ENCODE assay signal across 8 mouse cellular contexts in the genomic region with DNA sequence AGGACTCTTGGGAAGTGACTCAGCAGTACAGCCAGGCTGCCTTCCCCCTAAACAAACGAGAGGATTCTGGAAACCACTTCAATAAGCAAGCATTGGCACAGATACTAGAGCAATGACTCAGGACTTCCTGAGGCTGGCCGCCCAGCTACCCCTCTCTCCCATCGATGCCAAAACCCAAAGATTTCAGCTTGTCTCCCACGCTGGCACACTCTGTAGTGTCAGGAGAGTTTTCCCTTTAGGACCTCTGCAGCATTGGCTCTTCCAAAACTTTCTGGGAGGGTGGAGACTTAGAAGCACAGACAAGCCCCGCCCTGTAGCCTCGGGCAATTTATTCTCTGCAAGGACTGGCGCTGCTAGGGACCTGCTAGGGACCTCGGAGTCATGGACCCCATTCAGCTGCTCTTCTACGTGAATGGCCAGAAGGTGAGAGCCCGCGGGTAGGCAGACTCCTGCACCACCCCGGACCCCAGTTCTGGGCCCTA. TPM values are rescaled to one million over a fixed set of nuclear protein-coding genes. Genes with fewer than 3 reads are reported as not detected.
A peak's percentile ranks its signal among the peaks of the same experiment; 100 is the strongest.
DNase-seq lines count a peak whose midpoint lies in the region; ATAC-seq and TF ChIP-seq lines count a peak whose summit lies in the region.

A gene (plus strand): TSS at position 296 of the 482 bp plus-strand sequence.

- peak within 1 kb of the TSS; percentile 72 for H3K27ac ChIP-seq in brown adipose tissue, adult 24 weeks (replicated peaks; ENCODE audit: low read depth, low read length)
- peak within 1 kb of the TSS; percentile 80 for H3K27ac ChIP-seq in heart, embryonic 13.5 days (replicated peaks)
- no peak within 1 kb of the TSS for H3K27ac ChIP-seq in kidney, postnatal 0 days
- no peak within 1 kb of the TSS; the same call in 1 of the 2 replicates for H3K27ac ChIP-seq in liver, embryonic 13.5 days
- no peak within 1 kb of the TSS for H3K27ac ChIP-seq in neural tube, embryonic 11.5 days (ENCODE audit: low read depth, low read length)

- ATAC-seq in erythroid progenitor cell, adult 5-6 weeks (replicated peaks; ENCODE audit: low FRiP score, poor library complexity, severe bottlenecking): peak; percentile 53; the same call in 1 of the 2 replicates
- ATAC-seq in heart, embryonic 13.5 days (ENCODE audit: extremely low read depth, insufficient number of reproducible peaks, low FRiP score, low TSS enrichment): 0 out of 2 replicates have a peak, but pooled peaks have one; percentile 42
- peak; percentile 79 for ATAC-seq in kidney, postnatal 0 days (replicated peaks; ENCODE audit: low FRiP score, low read depth)
- peak; percentile 66 for ATAC-seq in liver, embryonic 13.5 days (ENCODE audit: low read depth)
- ATAC-seq in neural tube, embryonic 11.5 days (ENCODE audit: insufficient read depth, low FRiP score, low TSS enrichment): no peak

- H3K4me2 ChIP-seq in heart, embryonic 13.5 days: peak within 1 kb of the TSS; percentile 75
- H3K4me2 ChIP-seq in kidney, postnatal 0 days (ENCODE audit: low read length): peak within 1 kb of the TSS; percentile 55
- H3K4me2 ChIP-seq in liver, embryonic 13.5 days: peak within 1 kb of the TSS; percentile 72
- H3K4me2 ChIP-seq in neural tube, embryonic 11.5 days (ENCODE audit: low read depth): peak within 1 kb of the TSS; percentile 9

- no peaks in the 10 kb centered on the region; the same call in 1 of the 2 replicates for H3K27me3 ChIP-seq in heart, embryonic 13.5 days (replicated peaks)
- no peaks in the 10 kb centered on the region for H3K27me3 ChIP-seq in kidney, postnatal 0 days (ENCODE audit: insufficient read depth, low read length)
- no peaks in the 10 kb centered on the region for H3K27me3 ChIP-seq in liver, embryonic 13.5 days
- H3K27me3 ChIP-seq in neural tube, embryonic 11.5 days (ENCODE audit: control insufficient read depth, insufficient read depth, low read length): no peaks in the 10 kb centered on the region

- TF ChIP-seq CTCF in kidney, postnatal 0 days (IDR thresholded peaks at IDR 0.05; ENCODE audit: low read depth): no peak

- 7% methylated on average over 12 of the region's 12 CpGs for WGBS in heart, embryonic 13.5 days
- WGBS in kidney, postnatal 0 days: 10% methylated on average over 12 of the region's 12 CpGs
- WGBS in liver, embryonic 13.5 days (ENCODE audit: insufficient replicate concordance): 3% methylated on average over 12 of the region's 12 CpGs
- WGBS in neural tube, embryonic 11.5 days: 17% methylated on average over 12 of the region's 12 CpGs

- H3K36me3 ChIP-seq in heart, embryonic 13.5 days: peaks cover 13% of the 10 kb centered on the region
- H3K36me3 ChIP-seq in kidney, postnatal 0 days (ENCODE audit: insufficient read depth, low read length): no peaks in the 10 kb centered on the region; the same call in 1 of the 2 replicates
- H3K36me3 ChIP-seq in liver, embryonic 13.5 days: peaks cover 6% of the 10 kb centered on the region
- H3K36me3 ChIP-seq in neural tube, embryonic 11.5 days (ENCODE audit: control insufficient read depth, insufficient read depth, low read length): no peaks in the 10 kb centered on the region

- peak within 1 kb of the TSS; percentile 71 for H3K9ac ChIP-seq in heart, embryonic 13.5 days
- no peak within 1 kb of the TSS for H3K9ac ChIP-seq in kidney, postnatal 0 days (ENCODE audit: low read depth, low read length)
- H3K9ac ChIP-seq in liver, embryonic 13.5 days: peak within 1 kb of the TSS; percentile 33; the same call in 1 of the 2 replicates
- H3K9ac ChIP-seq in neural tube, embryonic 11.5 days (ENCODE audit: low read length): 0 out of 2 replicates have a peak within 1 kb of the TSS, but pooled peaks have one; percentile 3

- peak; percentile 72 for DNase-seq in MEL-GATA-1-ER (ENCODE audit: extremely low read depth, low read depth)
- peak; percentile 66 for DNase-seq in kidney, postnatal 0 days (ENCODE audit: low spot score)
- DNase-seq in liver, embryonic 13.5 days: peak; percentile 38
- peak; percentile 16 for DNase-seq in neural tube, embryonic 11.5 days (ENCODE audit: low spot score)
- no peak for DNase-seq in spleen, adult 18-20 months

- peak within 1 kb of the TSS; percentile 74 for H3K4me3 ChIP-seq in brown adipose tissue, adult 24 weeks (ENCODE audit: insufficient read depth, low read depth, low read length)
- H3K4me3 ChIP-seq in heart, embryonic 13.5 days: peak within 1 kb of the TSS; percentile 46
- peak within 1 kb of the TSS; percentile 27 for H3K4me3 ChIP-seq in kidney, postnatal 0 days (replicated peaks; ENCODE audit: low read depth, low read length)
- peak within 1 kb of the TSS; percentile 46 for H3K4me3 ChIP-seq in liver, embryonic 13.5 days (replicated peaks)
- H3K4me3 ChIP-seq in neural tube, embryonic 11.5 days (ENCODE audit: low read depth, low read length): no peak within 1 kb of the TSS

- H3K9me3 ChIP-seq in heart, embryonic 13.5 days: no peaks in the 10 kb centered on the region
- H3K9me3 ChIP-seq in kidney, postnatal 0 days (replicated peaks; ENCODE audit: low read length): no peaks in the 10 kb centered on the region
- no peaks in the 10 kb centered on the region for H3K9me3 ChIP-seq in liver, embryonic 13.5 days (replicated peaks)
- no peaks in the 10 kb centered on the region for H3K9me3 ChIP-seq in neural tube, embryonic 11.5 days (ENCODE audit: control insufficient read depth, low read length)

- H3K4me1 ChIP-seq in brown adipose tissue, adult 24 weeks (ENCODE audit: control insufficient read depth, insufficient read depth, insufficient read length, low read length): peaks cover 11% of the 10 kb centered on the region; the same call in 1 of the 2 replicates
- peaks cover 41% of the 10 kb centered on the region for H3K4me1 ChIP-seq in heart, embryonic 13.5 days
- H3K4me1 ChIP-seq in kidney, postnatal 0 days (replicated peaks; ENCODE audit: insufficient read depth, low read length): no peaks in the 10 kb centered on the region
- peaks cover 43% of the 10 kb centered on the region for H3K4me1 ChIP-seq in liver, embryonic 13.5 days (replicated peaks)
- H3K4me1 ChIP-seq in neural tube, embryonic 11.5 days (ENCODE audit: control insufficient read depth, insufficient read depth, low read length): 0 out of 2 replicates have a peak, but pooled peaks cover 3% of the 10 kb centered on the region

RNA-seq across cellular contexts. Expression of the gene that starts here (rescaled TPM):
- polyA plus RNA-seq in brown adipose tissue, adult 24 weeks (2012; ENCODE audit: insufficient read depth, insufficient read length, missing spikeins): 32.9 and 33.8 TPM in 2 replicates
- 0.42 TPM in 1 of 2 replicates, not detected in the other for total RNA-seq in erythroid progenitor cell, adult 5-6 weeks (2015; ENCODE audit: low replicate concordance)
- 0.39 and 0.76 TPM in 2 replicates for total RNA-seq in erythroid progenitor cell, adult 5-6 weeks (2017; ENCODE audit: low replicate concordance)
- 0.41 and 0.43 TPM in 2 replicates for polyA plus RNA-seq in heart, embryonic 13.5 days (2015; fragmentation: Nextera tagmentation; extraction: Ambion mirVana)
- 0.13 and 0.15 TPM in 2 replicates for polyA plus RNA-seq in kidney, postnatal 0 days (2015; fragmentation: Nextera tagmentation; extraction: Ambion mirVana)
- 0.10 and 0.15 TPM in 2 replicates for polyA plus RNA-seq in liver, embryonic 13.5 days (2015; fragmentation: Nextera tagmentation; extraction: Ambion mirVana)
- polyA plus RNA-seq in neural tube, embryonic 11.5 days (2014; fragmentation: Nextera tagmentation; extraction: Ambion mirVana): 0.16 TPM in 2 replicates

Comparison
In these comparisons a context has a peak if more than half of its experiments do, and no peak if none do; other contexts are left out.
1. RNA of the gene that starts here (polyA plus RNA-seq): 32.9 to 33.8 TPM in brown adipose tissue, adult 24 weeks; 0.41 to 0.43 TPM in heart, embryonic 13.5 days, 0.16 TPM in neural tube, embryonic 11.5 days, 0.13 to 0.15 TPM in kidney, postnatal 0 days and 0.10 to 0.15 TPM in liver, embryonic 13.5 days; every median in the first group is over 10 times any median in the second.
2. Peak in ATAC-seq in erythroid progenitor cell, adult 5-6 weeks; RNA of the gene not detected or under 1 TPM.
3. Peak in ATAC-seq, H3K4me3 ChIP-seq, H3K27ac ChIP-seq, H3K9ac ChIP-seq and H3K4me2 ChIP-seq in heart, embryonic 13.5 days; RNA of the gene not detected or under 1 TPM.
4. Peak in DNase-seq, ATAC-seq, H3K4me3 ChIP-seq and H3K4me2 ChIP-seq in kidney, postnatal 0 days; RNA of the gene not detected or under 1 TPM.
5. Peak in DNase-seq, ATAC-seq, H3K4me3 ChIP-seq, H3K9ac ChIP-seq and H3K4me2 ChIP-seq in liver, embryonic 13.5 days; RNA of the gene not detected or under 1 TPM.
6. Peak in DNase-seq, H3K9ac ChIP-seq and H3K4me2 ChIP-seq in neural tube, embryonic 11.5 days; RNA of the gene not detected or under 1 TPM.
7. H3K4me2 ChIP-seq: peak in every context shown above with its lines; median percentile 75 in heart, embryonic 13.5 days; 72 in liver, embryonic 13.5 days; 55 in kidney, postnatal 0 days; 9 in neural tube, embryonic 11.5 days.